Mouse (Mus musculus) E14TG2a.4 (cell line): Measurements from ENCODE around the gene Apba2.

Experiments used
- CTCF ChIP-seq: conservative IDR thresholded peaks from 2 replicates; pipeline ENCODE4 v1.5.1; 2014; ENCODE audit warnings: low read length
- NANOG ChIP-seq: IDR thresholded peaks from 2 replicates; pipeline ENCODE4 v1.6.1; 2014; ENCODE audit warnings: borderline replicate concordance, low read length, mixed read lengths
- POU5F1 ChIP-seq: IDR thresholded peaks from 2 replicates; pipeline ENCODE4 v1.6.1; 2014; ENCODE audit warnings: low read length, borderline replicate concordance

DNA sequence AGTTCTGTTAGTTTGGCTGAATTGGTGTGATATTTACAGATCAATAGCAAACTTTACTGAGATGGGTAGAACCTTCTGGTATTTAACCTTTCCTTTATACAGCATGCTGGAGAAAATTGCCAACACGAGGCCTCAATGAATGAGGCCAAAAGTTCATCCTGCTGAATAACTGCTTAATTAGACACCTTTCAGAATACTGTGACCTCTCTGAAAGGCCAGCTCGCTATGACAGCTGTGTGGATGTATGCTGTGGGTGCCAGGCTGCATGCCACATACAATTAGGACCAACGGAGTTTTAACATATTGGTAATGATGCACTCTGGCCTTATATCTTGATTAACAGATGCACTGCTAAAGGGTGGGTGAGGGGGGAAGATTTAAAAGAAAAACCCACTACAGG lies 283.5 kb downstream of the Apba2 start:
- TF ChIP-seq CTCF (no peak), NANOG (no peak), POU5F1 (no peak)
